Mouse (Mus musculus) granulocyte monocyte progenitor cell, adult 5-6 weeks (primary cell): Measurements from ENCODE around the gene Trip13. TPM values are rescaled to one million over a fixed set of nuclear protein-coding genes. Genes with fewer than 3 reads are reported as not detected.

Source experiments
- ATAC-seq: replicated peaks from 2 replicates; pipeline ENCODE4 v1.8.0; 2016; ENCODE audit warnings: mild to moderate bottlenecking, moderate TSS enrichment, inconsistent platforms; ENCODE audit not compliant: poor library complexity, severe bottlenecking
- total RNA-seq, 2 experiments: library from RNA; stranded (forward) in 1 of 2; stranded (reverse) in 1 of 2; fragments of 200-712, 200-1000 nt in 1 of 2; fragments of >200 nt in 1 of 2; fragmentation: Nextera tagmentation in 1 of 2; gene quantifications; 2 replicates each; pipeline ENCODE4 v1.2.3; 2014 to 2017

Gene Trip13
- total RNA-seq, 2 experiments from 2014 or later: 33.9 to 36.6 TPM

GRCm38 (mm10) chr13:73892493-73893178 is 44.9 kb downstream of the Trip13 start:
- no peak for ATAC-seq

GRCm38 (mm10) chr13:73887415-73887874 is 50.1 kb downstream of the Trip13 start:
- ATAC-seq: no peak

GRCm38 (mm10) chr13:73886601-73887000 is 51.0 kb downstream of the Trip13 start:
- ATAC-seq: no peak

- no peak for ATAC-seq
Observed at GRCm38 (mm10) chr13:73886066-73886465, 51.5 kb downstream of the Trip13 start.

- ATAC-seq: no peak
Observed at GRCm38 (mm10) chr13:73885656-73886055, 51.9 kb downstream of the Trip13 start.

GRCm38 (mm10) chr13:73881347-73881746 is 56.2 kb downstream of the Trip13 start:
- ATAC-seq: no peak

GRCm38 (mm10) chr13:73879824-73880223 is 57.8 kb downstream of the Trip13 start:
- ATAC-seq: no peak

- no peak for ATAC-seq
Observed at GRCm38 (mm10) chr13:73872159-73872558, 65.4 kb downstream of the Trip13 start.

Other genes starting within 250 kb of the Trip13 start
- not detected in 2 replicates for gene Slc6a19, start 232.9 kb downstream of the Trip13 start, total RNA-seq (2014; fragmentation: Nextera tagmentation)
- not detected in 2 replicates for gene Slc6a19, start 232.9 kb downstream of the Trip13 start, total RNA-seq (2017)
- 3.6 and 8.3 TPM in 2 replicates for gene Slc12a7, start 204.7 kb downstream of the Trip13 start, total RNA-seq (2014; fragmentation: Nextera tagmentation)
- 3.0 and 3.7 TPM in 2 replicates for gene Slc12a7, start 204.7 kb downstream of the Trip13 start, total RNA-seq (2017)
- not detected in 2 replicates for gene Nkd2, start 90.2 kb downstream of the Trip13 start, total RNA-seq (2014; fragmentation: Nextera tagmentation)
- not detected in 2 replicates for gene Nkd2, start 90.2 kb downstream of the Trip13 start, total RNA-seq (2017)
- gene Brd9, start within 50 bp of the Trip13 start, total RNA-seq (2014; fragmentation: Nextera tagmentation): 33.5 and 37.1 TPM in 2 replicates
- 94.5 and 119 TPM in 2 replicates for gene Brd9, start within 50 bp of the Trip13 start, total RNA-seq (2017)
- not detected in 2 replicates for gene Zdhhc11, start 26.1 kb upstream of the Trip13 start, total RNA-seq (2014; fragmentation: Nextera tagmentation)
- not detected in 2 replicates for gene Zdhhc11, start 26.1 kb upstream of the Trip13 start, total RNA-seq (2017)
- not detected in 2 replicates for gene Tppp, start 71.6 kb upstream of the Trip13 start, total RNA-seq (2014; fragmentation: Nextera tagmentation)
- 0.09 TPM in 1 of 2 replicates, not detected in the other for gene Tppp, start 71.6 kb upstream of the Trip13 start, total RNA-seq (2017)
- 12.9 and 36.9 TPM in 2 replicates for gene Cep72, start 124.5 kb upstream of the Trip13 start, total RNA-seq (2014; fragmentation: Nextera tagmentation)
- 15.0 and 16.0 TPM in 2 replicates for gene Cep72, start 124.5 kb upstream of the Trip13 start, total RNA-seq (2017)
- gene Slc9a3, start 183.7 kb upstream of the Trip13 start, total RNA-seq (2014; fragmentation: Nextera tagmentation): not detected in 2 replicates
- gene Slc9a3, start 183.7 kb upstream of the Trip13 start, total RNA-seq (2017): not detected in 2 replicates